Mouse (Mus musculus) lung, embryonic 16.5 days (tissue): ENCODE data around the gene Doc2a. TPM values are rescaled to one million over a fixed set of nuclear protein-coding genes. Genes with fewer than 3 reads are reported as not detected.

ENCODE experiments used
- ATAC-seq: fragments of 200-750 bp; cut with Nextera tagmentation; 2 replicates; pipeline ENCODE4 v1.8.0; 2017; ENCODE audit warnings: low read depth, mild to moderate bottlenecking, moderate library complexity
- H3K27ac ChIP-seq: fragments of 300-500 bp; sonication (generic); 2 replicates; pipeline ENCODE4 v1.5.1; 2014; ENCODE audit warnings: mild to moderate bottlenecking, control low read depth, low read length
- H3K27me3 ChIP-seq: fragments of 300-500 bp; sonication (generic); 2 replicates; pipeline ENCODE4 v1.6.1; 2014; ENCODE audit warnings: low read depth, low read length, mixed read lengths; ENCODE audit not compliant: control insufficient read depth, insufficient read depth
- H3K36me3 ChIP-seq: fragments of 300-500 bp; sonication (generic); 2 replicates; pipeline ENCODE4 v1.6.1; 2014; ENCODE audit warnings: low read length; ENCODE audit not compliant: control insufficient read depth, insufficient read depth
- H3K4me1 ChIP-seq: fragments of 300-500 bp; sonication (generic); replicated peaks from 2 replicates; pipeline ENCODE4 v1.6.1; 2014; ENCODE audit warnings: low read length, mixed read lengths; ENCODE audit not compliant: control insufficient read depth, insufficient read depth
- H3K4me2 ChIP-seq: fragments of 300-500 bp; sonication (generic); 2 replicates; pipeline ENCODE4 v1.6.1; 2014; ENCODE audit warnings: low read depth, low read length, control low read depth
- H3K4me3 ChIP-seq: fragments of 300-500 bp; sonication (generic); 2 replicates; pipeline ENCODE4 v1.5.1; 2014; ENCODE audit warnings: mild to moderate bottlenecking, low read length, control low read depth
- H3K9ac ChIP-seq: fragments of 300-500 bp; sonication (generic); 2 replicates; pipeline ENCODE4 v1.6.1; 2014; ENCODE audit warnings: low read length, control low read depth
- H3K9me3 ChIP-seq: fragments of 300-500 bp; sonication (generic); 2 replicates; pipeline ENCODE4 v1.6.1; 2016; ENCODE audit warnings: low read length; ENCODE audit not compliant: control insufficient read depth
- WGBS: fragments of 180-500 bp; shearing (Covaris S2); extraction: QIAGEN DNeasy Blood & Tissue Kit; methylation state at CpG from one replicate; pipeline ENCODE4 v1.1.7; 2014; 5-methylcytosine and 5-hydroxymethylcytosine counted together
- polyA plus RNA-seq: library from polyadenylated mRNA; unstranded; fragments of >200 nt; fragmentation: Nextera tagmentation; extraction: Ambion mirVana; gene quantifications from 2 replicates; pipeline ENCODE4 v1.2.1, GENCODE M21; 2015

Doc2a gene
- polyA plus RNA-seq, 1 experiment from 2014 or later, result 0.49 TPM

GRCm38 (mm10) chr7:126881040-126881439 lies 33.8 kb downstream of the Doc2a start:
- 61% methylated on average over 6 of the region's 6 CpGs for WGBS
- Histone ChIP-seq H3K9ac (no peak overlapping the region), H3K4me1 (peaks cover 19% of the 10 kb centered on the region), H3K36me3 (peaks cover 32% of the 10 kb centered on the region), H3K27me3 (no peaks in the 10 kb centered on the region), H3K9me3 (no peaks in the 10 kb centered on the region), H3K4me2 (peak overlapping the region; percentile 65), H3K27ac (peak overlapping the region; percentile 68), H3K4me3 (peak overlapping the region; percentile 76; the same call in 1 of the 2 replicates)
- no peak for ATAC-seq

- WGBS, result 1% methylated on average over 14 of the region's 15 CpGs
- peak overlapping the region; percentile 95 for H3K27ac ChIP-seq
- H3K27me3 ChIP-seq, result no peaks in the 10 kb centered on the region
- no peak for ATAC-seq
- peaks cover 12% of the 10 kb centered on the region for H3K36me3 ChIP-seq
- H3K9me3 ChIP-seq, result no peaks in the 10 kb centered on the region
- H3K9ac ChIP-seq, result peak overlapping the region; percentile 88
- peak overlapping the region; percentile 65 for H3K4me2 ChIP-seq
- H3K4me1 ChIP-seq, result peaks cover 19% of the 10 kb centered on the region
- peak overlapping the region; percentile 76 for H3K4me3 ChIP-seq
These were observed 36.5 kb downstream of the Doc2a start for GRCm38 (mm10) chr7:126883731-126884181.

- peak within 1 kb of the TSS; percentile 95 for H3K27ac ChIP-seq
- peak within 1 kb of the TSS; percentile 88 for H3K9ac ChIP-seq
- peak; percentile 98 for ATAC-seq
- peak within 1 kb of the TSS; percentile 76 for H3K4me3 ChIP-seq
- peak within 1 kb of the TSS; percentile 65 for H3K4me2 ChIP-seq
- WGBS, result under 1% methylated on average over 54 of the region's 56 CpGs
- no peaks in the 10 kb centered on the region for H3K27me3 ChIP-seq
- peaks cover 19% of the 10 kb centered on the region for H3K4me1 ChIP-seq
- peaks cover 4% of the 10 kb centered on the region for H3K36me3 ChIP-seq
- no peaks in the 10 kb centered on the region for H3K9me3 ChIP-seq
These were observed 37.3 kb downstream of the Doc2a start, which contains the start of gene Taok2 for GRCm38 (mm10) chr7:126884286-126885164. TSS of gene Taok2 (minus strand) at chr7:126884703.

- H3K36me3 ChIP-seq, result peaks cover 6% of the 10 kb centered on the region
- no peak overlapping the region for H3K4me2 ChIP-seq
- H3K4me1 ChIP-seq, result peaks cover 12% of the 10 kb centered on the region; the same call in 1 of the 2 replicates
- no peak for ATAC-seq
- no peaks in the 10 kb centered on the region for H3K9me3 ChIP-seq
- no peak overlapping the region for H3K27ac ChIP-seq
- WGBS, result 61% methylated on average over 5 of the region's 5 CpGs
- no peaks in the 10 kb centered on the region for H3K27me3 ChIP-seq
- H3K4me3 ChIP-seq, result no peak overlapping the region
- no peak overlapping the region for H3K9ac ChIP-seq
These were observed 40.1 kb downstream of the Doc2a start for GRCm38 (mm10) chr7:126887281-126887680.

- no peak overlapping the region for H3K9ac ChIP-seq
- H3K9me3 ChIP-seq, result no peaks in the 10 kb centered on the region
- H3K4me1 ChIP-seq, result peaks cover 3% of the 10 kb centered on the region; the same call in 1 of the 2 replicates
- peaks cover 6% of the 10 kb centered on the region for H3K36me3 ChIP-seq
- H3K4me2 ChIP-seq, result no peak overlapping the region
- WGBS, result 43% methylated on average over 7 of the region's 7 CpGs
- H3K27ac ChIP-seq, result no peak overlapping the region
- H3K27me3 ChIP-seq, result no peaks in the 10 kb centered on the region
- ATAC-seq, result no peak
- no peak overlapping the region for H3K4me3 ChIP-seq
These were observed 41.6 kb downstream of the Doc2a start for GRCm38 (mm10) chr7:126888852-126889251.

GRCm38 (mm10) chr7:126896912-126897311 lies 49.7 kb downstream of the Doc2a start:
- WGBS, result 73% methylated on average over 5 of the region's 5 CpGs
- no peaks in the 10 kb centered on the region for H3K27me3 ChIP-seq
- H3K36me3 ChIP-seq, result no peaks in the 10 kb centered on the region
- no peak overlapping the region for H3K4me3 ChIP-seq
- ATAC-seq, result no peak
- peaks cover 10% of the 10 kb centered on the region; the same call in 1 of the 2 replicates for H3K4me1 ChIP-seq
- H3K9ac ChIP-seq, result peak overlapping the region; percentile 82; the same call in 1 of the 2 replicates
- H3K27ac ChIP-seq, result no peak overlapping the region; the same call in 1 of the 2 replicates
- H3K4me2 ChIP-seq, result peak overlapping the region; percentile 78
- no peaks in the 10 kb centered on the region for H3K9me3 ChIP-seq

GRCm38 (mm10) chr7:126897390-126898101 lies 50.3 kb downstream of the Doc2a start:
- H3K27me3 ChIP-seq, result no peaks in the 10 kb centered on the region
- peak overlapping the region; percentile 82 for H3K9ac ChIP-seq
- WGBS, result 16% methylated on average over 14 of the region's 16 CpGs
- peak overlapping the region; percentile 78 for H3K4me2 ChIP-seq
- no peaks in the 10 kb centered on the region for H3K9me3 ChIP-seq
- peak overlapping the region; percentile 68 for H3K4me3 ChIP-seq
- H3K27ac ChIP-seq, result peak overlapping the region; percentile 65
- H3K4me1 ChIP-seq, result peaks cover 10% of the 10 kb centered on the region; the same call in 1 of the 2 replicates
- ATAC-seq, result peak; percentile 5; the same call in 1 of the 2 replicates
- no peaks in the 10 kb centered on the region for H3K36me3 ChIP-seq

- Histone ChIP-seq H3K36me3 (no peaks in the 10 kb centered on the region), H3K9ac (peak overlapping the region; percentile 82), H3K4me3 (peak overlapping the region; percentile 68), H3K4me1 (peaks cover 10% of the 10 kb centered on the region; the same call in 1 of the 2 replicates), H3K4me2 (peak overlapping the region; percentile 78), H3K27me3 (no peaks in the 10 kb centered on the region), H3K27ac (peak overlapping the region; percentile 65), H3K9me3 (no peaks in the 10 kb centered on the region)
- ATAC-seq, result peak; percentile 98
- WGBS, result 11% methylated on average over 37 of the region's 37 CpGs
These were observed 51.1 kb downstream of the Doc2a start for GRCm38 (mm10) chr7:126898102-126898990.
